Mouse (Mus musculus): Measurements from ENCODE around the gene Pld3.

Gene Pld3

DNA sequence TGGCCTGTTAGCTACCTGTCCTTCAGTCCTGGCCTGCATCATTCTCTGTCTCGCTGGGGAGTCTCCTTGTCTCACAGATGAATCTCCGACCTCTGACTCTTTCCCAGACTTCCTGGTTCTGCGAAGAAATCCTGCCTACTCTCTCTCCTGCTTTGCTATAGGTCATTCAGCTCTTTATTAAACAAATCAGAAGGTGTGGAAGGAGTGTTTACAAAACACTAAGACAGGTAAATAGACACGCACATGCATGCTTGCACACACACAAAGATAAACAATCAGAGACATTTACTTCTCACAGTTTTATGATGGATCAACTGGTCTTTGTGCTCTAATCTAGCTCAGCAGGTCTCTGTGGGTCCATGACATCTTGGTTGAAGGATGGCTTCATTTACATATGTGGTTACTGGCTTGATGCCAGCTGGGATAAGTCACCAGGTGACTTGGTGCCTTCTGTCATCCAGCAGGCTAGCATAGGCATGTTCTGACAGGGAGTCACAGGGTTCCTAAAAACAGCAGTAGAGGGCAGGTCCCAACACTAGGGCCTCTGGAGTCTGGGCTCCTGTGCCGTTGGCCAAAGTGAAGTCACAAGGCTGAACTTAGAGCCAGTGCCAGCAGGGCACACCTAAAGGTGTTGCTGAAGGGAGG is 16.7 kb upstream of the Pld3 start:
- no peak for DNase-seq (ENCODE audit: low spot score)

DNA sequence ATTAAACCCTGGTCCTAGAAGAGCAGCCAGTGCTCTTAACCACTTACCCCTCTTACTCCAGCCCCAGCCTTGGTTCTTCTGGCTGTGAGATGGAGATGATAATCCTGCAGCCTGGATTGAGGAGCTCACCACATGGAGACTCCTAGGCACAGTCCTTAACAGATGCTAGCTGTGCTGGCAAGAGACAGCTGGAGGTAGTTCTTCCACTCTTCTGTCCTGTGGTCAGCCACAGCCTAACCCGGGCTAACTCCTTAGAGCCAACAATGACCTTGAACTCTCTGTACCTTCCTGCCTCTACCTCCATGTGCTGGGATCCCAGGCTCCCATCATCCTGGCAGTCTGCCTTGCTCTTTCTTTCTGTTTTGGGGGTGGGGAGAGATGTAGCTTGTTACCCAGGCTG is 8.0 kb upstream of the Pld3 start:
- DNase-seq (ENCODE audit: low spot score), result no peak

DNA sequence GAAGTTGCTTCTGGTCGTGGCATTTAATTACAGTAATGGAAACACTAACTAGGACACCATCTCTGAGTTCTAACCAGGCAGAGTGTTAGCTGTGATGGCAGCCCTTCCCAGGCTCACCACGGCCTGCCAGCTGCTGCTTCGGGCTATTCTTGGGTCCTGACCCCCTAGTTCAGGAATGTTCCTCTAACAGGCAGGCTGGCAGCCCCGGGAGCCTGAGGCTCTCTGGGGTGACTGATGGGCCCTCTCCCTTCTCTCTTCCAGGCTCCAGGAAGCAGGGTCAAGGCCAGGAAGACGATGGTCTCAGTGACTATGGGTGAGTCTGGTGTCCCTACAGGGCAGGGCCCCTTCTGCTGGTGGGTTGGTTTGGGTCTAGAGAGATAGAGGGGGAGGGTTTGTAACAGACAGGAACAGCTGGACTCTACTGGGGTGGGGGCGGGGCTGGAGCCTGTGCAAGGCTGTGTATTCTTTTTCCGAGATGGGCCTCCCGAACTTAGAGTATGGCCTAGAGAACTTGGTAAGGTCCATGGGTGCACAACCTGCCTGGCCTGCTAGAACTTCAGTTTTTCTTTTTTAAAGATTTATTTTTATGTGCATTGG is 7.4 kb upstream of the Pld3 start:
- no peak for DNase-seq (ENCODE audit: low spot score)

DNA sequence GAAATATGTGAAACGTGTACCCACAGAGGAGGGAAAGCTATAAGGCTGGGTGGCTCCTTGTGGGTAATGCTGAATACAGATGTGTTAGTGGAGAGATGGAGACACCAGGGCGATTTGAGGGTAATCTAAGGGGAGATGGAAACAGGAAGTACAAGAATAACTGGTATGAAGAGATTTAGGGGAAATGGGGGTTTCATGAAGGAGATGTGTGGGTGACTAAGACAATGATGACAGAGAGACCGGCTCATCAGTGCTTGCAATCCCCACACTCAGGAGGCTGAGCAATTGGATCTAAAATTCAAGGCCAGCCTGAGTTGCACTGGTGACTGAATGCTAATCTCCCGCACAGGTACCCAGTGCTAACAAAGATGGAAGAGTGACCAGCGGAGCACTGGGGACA is 948 bp downstream of the Pld3 start:
- no peak for DNase-seq (ENCODE audit: low spot score)

DNA sequence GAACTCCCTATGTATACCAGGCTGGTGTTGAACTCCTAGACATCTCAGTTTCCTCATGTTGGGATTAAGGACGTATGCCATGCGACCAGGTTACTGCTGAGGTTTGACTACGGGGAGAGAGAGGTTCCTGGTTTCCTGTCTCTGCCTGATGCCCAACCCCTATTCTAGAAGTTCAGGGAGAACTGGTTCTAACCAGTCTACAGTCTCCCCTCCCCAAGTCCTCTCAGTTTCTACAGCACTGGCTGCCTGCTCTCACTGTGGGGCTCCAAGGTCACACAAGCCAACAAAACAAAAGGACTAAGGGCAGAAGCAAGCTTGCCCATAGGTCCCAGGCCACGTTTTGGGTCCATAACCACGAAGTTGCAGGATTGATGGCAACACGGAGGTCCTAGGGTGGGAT is 3.4 kb downstream of the Pld3 start:
- DNase-seq (ENCODE audit: low spot score), result no peak

DNA sequence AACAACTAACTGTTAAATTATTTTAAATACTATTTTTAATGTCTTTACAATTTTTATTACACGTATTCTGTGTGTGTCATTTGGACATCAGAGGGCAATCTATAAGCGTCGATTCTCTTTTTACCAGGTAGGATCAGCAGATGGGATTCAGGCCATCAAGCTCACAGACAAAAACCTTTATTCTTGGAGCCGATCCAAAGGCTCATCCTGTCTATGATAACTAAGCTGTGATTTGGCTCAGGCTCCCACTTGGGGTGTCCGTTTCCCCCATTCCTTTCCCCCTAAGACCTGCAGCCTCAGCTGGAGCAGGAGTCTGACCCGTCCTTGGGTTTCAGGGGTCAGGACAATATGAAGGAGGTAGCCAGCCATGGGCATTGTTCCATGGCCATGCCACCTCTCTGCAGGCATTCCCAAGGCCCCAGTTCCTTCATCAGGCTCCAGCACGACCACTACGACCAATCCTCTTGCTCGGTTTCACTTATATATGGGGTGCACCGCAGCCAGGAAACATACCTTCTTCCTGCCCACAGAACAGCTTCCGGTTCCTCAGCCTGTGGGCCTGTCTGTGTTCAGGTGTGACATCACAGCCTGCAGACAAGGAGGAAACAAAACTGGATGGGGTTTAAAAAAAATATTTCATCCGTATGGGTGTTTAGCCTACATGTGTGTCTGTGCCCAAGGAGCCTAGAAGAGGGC is 8.2 kb downstream of the Pld3 start:
- DNase-seq (ENCODE audit: low spot score), result no peak

DNA sequence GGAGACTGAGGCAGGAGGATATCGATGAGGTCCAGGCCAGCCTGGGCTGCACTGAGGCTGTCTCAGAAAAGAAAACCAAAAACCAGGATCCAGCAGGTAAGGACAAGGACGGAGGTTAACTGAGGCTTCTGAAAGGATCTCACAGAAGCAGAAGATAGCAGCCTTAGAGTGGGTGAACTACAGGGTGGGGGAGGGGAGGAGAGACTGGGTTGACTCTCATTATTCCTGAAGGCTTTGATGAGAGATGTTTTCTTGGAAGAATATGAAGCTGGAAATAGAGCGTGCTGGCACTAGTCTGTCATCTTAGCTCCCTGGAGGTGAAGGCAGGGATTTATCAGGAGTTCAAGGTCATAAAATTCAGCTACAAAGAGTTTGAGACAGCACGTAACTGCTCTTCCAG is 9.2 kb downstream of the Pld3 start:
- no peak for DNase-seq (ENCODE audit: low spot score)

GRCm38 (mm10) chr7:27543065-27543464 is 10.0 kb downstream of the Pld3 start:
- DNase-seq (ENCODE audit: low spot score), result no peak

GRCm38 (mm10) chr7:27542392-27543033 is 10.5 kb downstream of the Pld3 start:
- DNase-seq (ENCODE audit: low spot score), result peak; percentile 74

DNA sequence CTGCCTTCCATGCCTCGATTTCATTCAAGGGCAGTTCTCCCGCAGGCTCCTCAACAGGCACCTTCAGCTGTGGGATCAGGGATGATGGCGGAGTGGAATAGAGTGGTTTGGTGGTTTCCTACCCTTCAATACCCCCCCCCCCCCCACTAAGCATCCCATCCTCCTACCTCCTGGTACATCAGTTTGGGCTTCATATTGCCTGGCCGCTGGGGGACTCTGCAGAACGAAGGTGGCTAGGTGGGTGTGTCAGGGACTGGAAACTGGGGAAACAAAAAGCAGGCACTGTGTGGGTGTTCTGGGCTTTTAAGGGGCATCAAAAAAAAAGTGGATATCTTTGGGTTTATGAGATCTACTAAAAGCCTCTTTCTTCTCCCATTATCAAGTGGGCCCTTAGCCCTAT is 11.1 kb downstream of the Pld3 start:
- no peak for DNase-seq (ENCODE audit: low spot score)

DNA sequence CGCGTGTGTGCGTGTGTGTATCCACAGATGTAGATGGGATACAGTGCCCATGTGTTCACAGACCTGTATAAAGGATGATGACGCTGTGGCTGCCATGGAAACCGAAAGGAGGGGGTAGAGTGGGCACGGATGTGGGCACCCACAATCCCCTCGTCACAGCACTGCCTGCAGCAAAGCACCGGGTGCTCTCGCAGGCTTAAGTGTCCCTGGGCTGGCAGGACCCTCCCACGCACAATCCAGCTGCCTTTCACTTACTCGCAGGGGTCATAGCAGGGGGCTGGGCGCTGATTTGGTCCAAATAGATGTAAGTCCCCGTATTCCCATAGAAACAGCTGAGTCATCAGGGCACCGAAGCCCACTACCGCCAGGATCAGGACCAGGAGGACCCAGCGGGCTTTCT is 11.6 kb downstream of the Pld3 start:
- no peak for DNase-seq (ENCODE audit: low spot score)

- DNase-seq (ENCODE audit: low spot score), result no peak
Measured at GRCm38 (mm10) chr7:27540935-27541334, 12.1 kb downstream of the Pld3 start.

GRCm38 (mm10) chr7:27540521-27540920 is 12.5 kb downstream of the Pld3 start:
- no peak for DNase-seq (ENCODE audit: low spot score)

- no peak for DNase-seq (ENCODE audit: low spot score)
Measured at GRCm38 (mm10) chr7:27538797-27539196, 14.2 kb downstream of the Pld3 start.

GRCm38 (mm10) chr7:27537998-27538397 is 15.0 kb downstream of the Pld3 start:
- no peak for DNase-seq (ENCODE audit: low spot score)

DNA sequence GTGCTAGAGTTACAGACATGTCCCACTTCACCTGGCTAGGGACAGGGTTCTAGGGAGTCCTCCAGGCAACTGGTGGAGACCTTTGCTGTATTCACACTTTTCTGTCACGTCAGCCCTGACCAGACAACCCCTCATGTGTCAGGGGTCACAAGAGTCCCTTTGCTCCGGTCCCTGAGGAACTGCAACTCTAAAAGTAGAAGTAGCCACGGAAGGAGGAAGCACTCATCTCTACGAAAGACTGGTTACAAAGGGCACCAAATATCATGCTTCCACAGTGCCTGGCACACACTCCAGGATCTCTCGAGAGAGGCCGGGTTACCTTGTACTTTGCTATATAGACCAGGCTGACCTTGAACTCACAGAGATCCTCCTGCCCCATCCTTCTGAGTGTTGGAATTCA is 16.4 kb downstream of the Pld3 start:
- no peak for DNase-seq (ENCODE audit: low spot score)

GRCm38 (mm10) chr7:27535386-27535785 is 17.6 kb downstream of the Pld3 start:
- no peak for DNase-seq (ENCODE audit: low spot score)

- DNase-seq (ENCODE audit: low spot score), result no peak
Measured at GRCm38 (mm10) chr7:27532480-27533050, 20.5 kb downstream of the Pld3 start.

GRCm38 (mm10) chr7:27531707-27532106 is 21.3 kb downstream of the Pld3 start:
- DNase-seq (ENCODE audit: low spot score), result no peak

- DNase-seq (ENCODE audit: low spot score), result no peak
Measured at GRCm38 (mm10) chr7:27530937-27531336, 22.1 kb downstream of the Pld3 start.

DNA sequence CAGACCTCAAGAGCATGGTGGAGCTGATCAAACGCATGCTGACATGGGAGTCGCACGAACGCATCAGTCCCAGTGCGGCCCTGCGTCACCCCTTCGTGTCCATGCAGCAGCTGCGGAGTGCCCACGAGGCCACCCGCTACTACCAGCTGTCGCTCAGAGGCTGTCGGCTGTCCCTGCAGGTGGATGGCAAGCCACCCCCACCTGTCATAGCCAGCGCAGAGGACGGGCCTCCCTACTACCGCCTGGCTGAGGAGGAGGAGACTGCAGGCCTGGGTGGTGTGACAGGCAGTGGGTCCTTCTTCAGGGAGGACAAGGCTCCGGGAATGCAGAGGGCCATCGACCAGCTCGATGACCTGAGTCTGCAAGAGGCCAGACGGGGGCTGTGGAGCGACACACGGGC is 23.9 kb downstream of the Pld3 start:
- no peak for DNase-seq (ENCODE audit: low spot score)

GRCm38 (mm10) chr7:27526039-27526827 is 26.8 kb downstream of the Pld3 start:
- DNase-seq (ENCODE audit: low spot score), result no peak
